Mouse (Mus musculus) gastrocnemius, adult 2 months (tissue): ENCODE results near the gene Tmem108. TPM values are rescaled to one million over a fixed set of nuclear protein-coding genes. Genes with fewer than 3 reads are reported as not detected.
A peak's percentile ranks its signal among the peaks of the same experiment; 100 is the strongest.

Experiments
- DNase-seq: peaks from one replicate; pipeline ENCODE4 v3.0.0; 2022
- H3K27ac ChIP-seq: fragments of 200-600 bp; 2 replicates; pipeline ENCODE4 v1.8.1; 2022; ENCODE audit warnings: mild to moderate bottlenecking
- H3K4me3 ChIP-seq: fragments of 200-600 bp; 2 replicates; pipeline ENCODE4 v1.8.1; 2022; ENCODE audit warnings: mild to moderate bottlenecking, moderate library complexity
- CTCF ChIP-seq: fragments of 200-600 bp; IDR thresholded peaks from 2 replicates; pipeline ENCODE4 v1.8.1; 2022; ENCODE audit warnings: antibody characterized with exemption, mild to moderate bottlenecking, moderate library complexity
- intact Hi-C: fragments of 180-260 bp; cut with DNase I; formaldehyde crosslinking; loops from one replicate; pipeline ENCODE4 v1.15.1; 2025
- total RNA-seq, 2 experiments: library from RNA; stranded (reverse); gene quantifications; 2 replicates each; pipeline ENCODE4 v1.2.3; 2021

Gene Tmem108
- total RNA-seq, 2 experiments from 2014 or later, result not detected

GRCm38 (mm10) chr9:103712711-103713110 lies 48.9 kb downstream of the Tmem108 start:
- TF ChIP-seq CTCF, result no peak
- DNase-seq, result no peak
- H3K4me3 ChIP-seq, result no peak overlapping the region
- no peak overlapping the region for H3K27ac ChIP-seq
- intact Hi-C loops, result no loop called here

- H3K4me3 ChIP-seq, result no peak overlapping the region
- no peak for TF ChIP-seq CTCF
- no peak for DNase-seq
- intact Hi-C loops, result no loop called here
- H3K27ac ChIP-seq, result no peak overlapping the region
Observed at GRCm38 (mm10) chr9:103709694-103710093, 51.9 kb downstream of the Tmem108 start.

GRCm38 (mm10) chr9:103708514-103709173 lies 53.0 kb downstream of the Tmem108 start:
- no peak for TF ChIP-seq CTCF
- no peak overlapping the region for H3K27ac ChIP-seq
- intact Hi-C loops, result no loop called here

GRCm38 (mm10) chr9:103707857-103708256 lies 53.8 kb downstream of the Tmem108 start:
- no peak for TF ChIP-seq CTCF
- intact Hi-C loops, result no loop called here
- no peak for DNase-seq
- H3K4me3 ChIP-seq, result no peak overlapping the region
- H3K27ac ChIP-seq, result no peak overlapping the region

More at GRCm38 (mm10) chr9:103708514-103709173, 53.0 kb downstream of the Tmem108 start:
- DNase-seq, result no peak
- H3K4me3 ChIP-seq, result no peak overlapping the region

GRCm38 (mm10) chr9:103707000-103707790 lies 54.4 kb downstream of the Tmem108 start:
- Histone ChIP-seq H3K4me3 (no peak overlapping the region), H3K27ac (no peak overlapping the region)
- no peak for DNase-seq
- no peak for TF ChIP-seq CTCF
- intact Hi-C loops, result no loop called here

- no peak overlapping the region for H3K4me3 ChIP-seq
- H3K27ac ChIP-seq, result no peak overlapping the region
- intact Hi-C loops, result no loop called here
- no peak for TF ChIP-seq CTCF
- no peak for DNase-seq
Observed at GRCm38 (mm10) chr9:103705717-103706116, 55.9 kb downstream of the Tmem108 start.

- no peak for TF ChIP-seq CTCF
- Histone ChIP-seq H3K4me3 (no peak overlapping the region), H3K27ac (no peak overlapping the region)
- intact Hi-C loops, result no loop called here
- no peak for DNase-seq
Observed at GRCm38 (mm10) chr9:103703014-103703413, 58.6 kb downstream of the Tmem108 start.

- H3K27ac ChIP-seq, result no peak overlapping the region
- intact Hi-C loops, result no loop called here
- no peak for DNase-seq
- no peak overlapping the region for H3K4me3 ChIP-seq
- peak; percentile 11; the same call in 1 of the 2 replicates for TF ChIP-seq CTCF
Observed at GRCm38 (mm10) chr9:103702452-103702851, 59.2 kb downstream of the Tmem108 start.

- DNase-seq, result no peak
- H3K4me3 ChIP-seq, result no peak overlapping the region
- TF ChIP-seq CTCF, result no peak
- intact Hi-C loops, result no loop called here
- H3K27ac ChIP-seq, result no peak overlapping the region
Observed at GRCm38 (mm10) chr9:103701448-103701847, 60.2 kb downstream of the Tmem108 start.

- intact Hi-C loops, result no loop called here
- no peak for DNase-seq
- H3K4me3 ChIP-seq, result no peak overlapping the region
Observed at GRCm38 (mm10) chr9:103700240-103700639, 61.4 kb downstream of the Tmem108 start.

GRCm38 (mm10) chr9:103696967-103697366 lies 64.7 kb downstream of the Tmem108 start:
- intact Hi-C loops, result no loop called here
- no peak overlapping the region for H3K4me3 ChIP-seq
- no peak overlapping the region for H3K27ac ChIP-seq
- DNase-seq, result no peak
- TF ChIP-seq CTCF, result no peak

More at GRCm38 (mm10) chr9:103700240-103700639, 61.4 kb downstream of the Tmem108 start:
- TF ChIP-seq CTCF, result no peak
- no peak overlapping the region for H3K27ac ChIP-seq

- DNase-seq, result no peak
- intact Hi-C loops, result no loop called here
- no peak overlapping the region for H3K4me3 ChIP-seq
- no peak overlapping the region for H3K27ac ChIP-seq
- TF ChIP-seq CTCF, result no peak
Observed at GRCm38 (mm10) chr9:103693826-103694225, 67.8 kb downstream of the Tmem108 start.

GRCm38 (mm10) chr9:103692699-103693098 lies 68.9 kb downstream of the Tmem108 start:
- no peak for DNase-seq
- TF ChIP-seq CTCF, result no peak
- Histone ChIP-seq H3K4me3 (no peak overlapping the region), H3K27ac (no peak overlapping the region)
- intact Hi-C loops, result no loop called here
